Mouse (Mus musculus): ENCODE results near the gene Soat1.

DNA sequence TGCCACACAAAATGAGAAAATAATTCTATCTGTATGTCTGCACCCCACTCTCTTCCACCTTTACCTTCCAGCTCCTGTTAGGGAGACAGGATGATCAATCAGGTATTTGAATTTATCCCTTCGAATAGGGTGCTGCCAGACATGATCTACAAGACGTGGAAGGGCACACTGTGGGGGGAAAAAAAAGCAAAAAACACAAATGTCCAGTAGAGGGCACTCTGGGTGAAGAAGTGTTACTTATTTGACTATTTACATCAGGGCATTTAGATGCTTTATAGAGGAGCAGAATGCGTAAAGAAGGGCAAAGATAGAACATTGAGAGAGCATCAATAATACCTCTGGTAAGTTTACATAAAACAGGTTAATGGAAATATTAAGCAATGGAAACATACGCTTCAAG lies 56.0 kb downstream of the Soat1 start:
- TF ChIP-seq CTCF (IDR thresholded peaks at IDR 0.05; ENCODE audit: low read depth) (peak; percentile 56), EP300 (IDR thresholded peaks at IDR 0.05; ENCODE audit: low read depth) (no peak)

Measured in liver, embryonic 14.5 days (tissue).